Mouse (Mus musculus) activated CD4-positive, CD25-positive, alpha-beta regulatory T cell, adult 4 months (primary cell): Measurements from ENCODE around the gene Ndufa13. TPM values are rescaled to one million over a fixed set of nuclear protein-coding genes. Genes with fewer than 3 reads are reported as not detected.

Experiments used
- ATAC-seq: one replicate; pipeline ENCODE4 v1.8.0; 2017
- polyA plus RNA-seq, 2 experiments: library from polyadenylated mRNA; unstranded; fragments of 100-300 nt; shearing (Covaris generic); gene quantifications; one replicate each; pipeline ENCODE4 v1.2.1; 2017

The Ndufa13 gene
- polyA plus RNA-seq, 2 experiments from 2014 or later, result 231 to 276 TPM

DNA sequence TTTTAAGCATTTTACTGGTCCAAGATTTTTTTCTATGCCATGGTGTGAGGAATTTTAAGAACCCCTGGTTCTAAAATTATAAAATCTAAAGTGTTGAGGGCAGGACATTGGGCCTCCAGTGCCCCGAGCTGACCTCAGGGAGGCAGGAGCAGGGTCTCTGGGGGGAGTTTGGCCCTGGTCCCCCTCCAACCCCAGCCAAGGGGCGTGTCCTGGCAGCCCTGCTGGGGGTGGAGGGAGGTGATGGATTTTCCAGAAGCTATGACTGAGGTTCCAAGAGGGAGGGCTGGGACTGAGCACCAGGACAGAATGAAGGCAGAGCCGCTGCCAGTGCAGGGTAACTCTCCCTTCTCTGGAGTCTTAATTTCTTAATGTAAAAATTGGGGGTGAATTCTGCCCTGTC, 24.4 kb downstream of the Ndufa13 start:
- no peak for ATAC-seq

DNA sequence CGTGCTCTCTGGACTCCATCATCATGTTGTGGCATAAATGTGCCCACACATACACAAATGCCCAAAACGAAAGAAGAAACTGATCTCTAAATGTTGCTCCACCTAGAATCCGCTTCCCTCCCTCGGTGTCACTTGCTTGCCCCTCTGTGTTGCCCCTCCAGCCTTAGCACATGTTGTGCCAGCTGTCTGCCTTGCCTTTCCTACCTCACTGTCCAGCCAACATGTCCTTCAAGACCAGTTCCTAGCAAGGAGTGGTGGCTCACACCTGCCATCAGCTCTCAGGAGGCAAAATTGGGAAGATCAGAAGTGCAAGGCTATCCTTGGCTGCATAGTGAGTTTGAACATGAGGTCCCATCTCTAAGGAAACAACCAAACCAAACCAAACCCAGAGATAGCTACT, 25.0 kb downstream of the Ndufa13 start:
- ATAC-seq, result no peak

DNA sequence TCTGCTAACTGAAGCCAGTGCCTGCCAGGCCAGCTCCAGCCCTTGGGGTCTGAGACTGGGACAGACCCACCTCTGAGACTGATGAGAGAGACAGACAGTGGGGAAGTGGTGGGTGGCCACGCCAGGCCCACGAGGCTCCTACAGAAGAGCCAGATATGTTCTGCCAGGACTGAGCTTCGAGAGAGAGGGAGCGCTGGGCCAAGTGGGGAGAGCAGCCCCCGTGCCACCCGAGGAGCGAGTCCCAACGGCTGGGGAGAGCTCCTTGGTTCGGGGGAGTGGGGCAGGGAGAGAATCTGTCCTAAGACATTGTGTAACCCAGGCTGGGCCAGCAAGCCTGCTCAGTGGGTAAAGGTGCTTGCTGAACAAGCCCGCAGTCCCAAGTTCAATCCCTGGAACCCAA, 25.4 kb downstream of the Ndufa13 start:
- no peak for ATAC-seq

DNA sequence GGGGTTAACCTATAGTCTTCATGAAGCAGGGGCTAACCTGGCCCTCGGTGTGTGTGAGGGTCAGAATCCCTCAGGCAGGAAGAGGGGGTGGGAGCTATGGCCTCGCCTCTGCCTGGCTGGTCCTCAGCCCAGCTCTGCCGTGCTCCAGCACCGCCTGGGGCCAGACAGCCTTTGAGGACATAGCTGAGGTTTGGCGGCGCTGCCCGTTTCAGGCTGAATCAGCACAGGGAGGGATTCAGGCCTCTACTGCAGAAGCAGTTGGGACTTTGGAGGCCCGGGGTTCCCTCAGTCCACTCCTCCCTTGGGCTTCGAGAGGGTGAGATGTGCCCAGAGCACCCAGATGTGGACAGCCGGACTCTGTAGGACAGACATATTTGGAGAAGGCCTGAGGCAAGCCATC, 26.3 kb downstream of the Ndufa13 start:
- no peak for ATAC-seq

DNA sequence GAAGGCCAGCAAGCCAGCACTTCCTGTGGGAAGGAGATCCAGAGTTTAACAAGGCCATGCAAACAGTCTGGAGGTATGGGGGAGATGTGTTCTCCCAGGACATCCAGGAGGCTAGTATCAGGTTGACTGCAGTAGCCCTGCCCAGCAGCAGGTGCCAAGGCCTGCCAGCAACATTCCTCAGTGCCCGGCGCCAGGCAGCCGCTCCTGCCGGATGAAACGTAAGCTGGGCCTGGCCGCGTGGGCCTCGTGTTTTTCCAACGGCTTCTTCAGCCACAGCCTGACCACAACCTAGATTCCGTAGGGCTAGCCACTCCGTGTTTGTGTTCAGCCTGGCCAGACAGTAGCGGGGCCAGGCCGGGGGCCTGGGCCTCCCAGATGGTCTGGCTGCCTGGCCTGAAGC, 27.7 kb downstream of the Ndufa13 start:
- ATAC-seq, result no peak

GRCm38 (mm10) chr8:69874155-69874554, 28.2 kb downstream of the Ndufa13 start:
- ATAC-seq, result no peak

DNA sequence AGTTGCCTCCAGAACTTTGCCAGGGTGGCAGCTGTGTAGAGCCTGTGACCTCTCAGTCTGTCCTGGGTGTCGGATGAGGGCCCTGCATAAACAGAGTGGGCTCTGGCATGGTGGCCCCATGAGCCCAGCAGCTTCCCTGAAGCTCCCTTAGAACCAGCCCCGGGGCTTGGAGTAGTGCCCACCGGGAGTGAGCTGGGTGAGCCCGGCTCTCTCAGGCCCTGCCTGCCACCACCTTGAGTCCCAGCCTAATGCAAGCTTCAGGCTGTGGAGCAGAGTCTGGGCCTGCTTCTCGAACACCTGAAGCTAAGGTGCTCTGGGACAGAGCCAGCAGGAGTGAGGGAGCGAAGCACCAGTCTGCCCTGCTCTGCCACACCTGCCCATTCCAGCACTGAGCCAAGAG, 31.5 kb downstream of the Ndufa13 start:
- no peak for ATAC-seq

DNA sequence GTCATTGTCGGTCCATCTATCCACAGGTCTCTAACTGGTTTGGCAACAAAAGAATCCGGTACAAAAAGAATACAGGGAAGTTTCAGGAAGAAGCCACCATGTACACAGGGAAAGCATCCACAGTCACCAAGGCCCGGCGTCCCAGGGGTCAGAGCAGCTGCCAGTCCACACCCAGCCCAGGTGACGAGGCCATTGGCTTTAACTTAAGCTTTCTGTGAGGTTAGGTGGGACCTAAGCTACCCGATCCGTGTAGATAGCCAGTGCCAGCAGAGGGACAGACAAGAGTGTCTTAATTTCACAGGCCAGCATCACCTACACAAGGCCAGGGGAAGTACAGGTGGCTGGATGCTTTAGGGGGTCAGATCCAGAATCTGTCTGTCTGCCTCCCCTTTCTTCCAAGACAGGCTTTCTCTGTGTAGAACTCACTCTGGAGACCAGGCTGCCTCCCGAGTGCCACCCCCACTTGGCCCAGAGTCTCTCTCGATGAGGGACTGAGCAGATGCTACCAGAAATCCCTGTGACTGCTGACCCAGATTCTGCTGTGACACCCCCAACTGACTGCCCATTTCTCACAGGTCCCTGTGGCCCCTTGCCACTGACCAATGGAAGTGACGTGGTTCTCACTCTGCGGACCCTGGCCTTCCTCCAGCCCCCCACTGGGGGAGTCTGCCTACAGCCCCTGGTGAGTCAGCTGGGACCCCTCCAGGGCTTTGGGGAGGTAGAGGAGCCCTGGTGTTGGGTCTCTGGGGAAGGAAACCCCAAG, 32.2 kb downstream of the Ndufa13 start:
- ATAC-seq, result no peak

GRCm38 (mm10) chr8:69867696-69868326, 34.5 kb downstream of the Ndufa13 start:
- ATAC-seq, result no peak

DNA sequence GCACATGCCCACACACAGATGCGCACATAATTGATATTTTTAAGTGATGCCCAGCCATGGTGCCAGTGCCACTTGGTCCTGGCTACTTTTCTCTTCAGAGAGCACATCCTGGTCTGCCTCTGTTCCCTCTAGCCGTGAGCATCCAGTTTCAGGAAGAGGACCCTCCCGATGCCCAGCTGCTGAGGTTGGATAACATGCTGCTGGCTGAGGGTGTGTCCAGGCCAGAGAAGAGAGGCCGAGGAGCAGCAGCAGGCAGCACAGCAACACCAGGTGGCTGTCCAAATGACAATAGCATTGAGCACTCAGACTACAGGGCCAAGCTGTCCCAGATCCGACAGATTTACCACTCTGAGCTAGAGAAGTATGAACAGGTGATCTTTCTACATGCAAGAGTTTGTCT, 38.2 kb downstream of the Ndufa13 start:
- no peak for ATAC-seq

- no peak for ATAC-seq
Observed at GRCm38 (mm10) chr8:69863387-69864020, 38.9 kb downstream of the Ndufa13 start.

GRCm38 (mm10) chr8:69861251-69861650, 41.1 kb downstream of the Ndufa13 start:
- ATAC-seq, result no peak

- no peak for ATAC-seq
Observed at GRCm38 (mm10) chr8:69860807-69861206, 41.6 kb downstream of the Ndufa13 start.

GRCm38 (mm10) chr8:69853869-69854268, 48.5 kb downstream of the Ndufa13 start:
- ATAC-seq, result no peak

DNA sequence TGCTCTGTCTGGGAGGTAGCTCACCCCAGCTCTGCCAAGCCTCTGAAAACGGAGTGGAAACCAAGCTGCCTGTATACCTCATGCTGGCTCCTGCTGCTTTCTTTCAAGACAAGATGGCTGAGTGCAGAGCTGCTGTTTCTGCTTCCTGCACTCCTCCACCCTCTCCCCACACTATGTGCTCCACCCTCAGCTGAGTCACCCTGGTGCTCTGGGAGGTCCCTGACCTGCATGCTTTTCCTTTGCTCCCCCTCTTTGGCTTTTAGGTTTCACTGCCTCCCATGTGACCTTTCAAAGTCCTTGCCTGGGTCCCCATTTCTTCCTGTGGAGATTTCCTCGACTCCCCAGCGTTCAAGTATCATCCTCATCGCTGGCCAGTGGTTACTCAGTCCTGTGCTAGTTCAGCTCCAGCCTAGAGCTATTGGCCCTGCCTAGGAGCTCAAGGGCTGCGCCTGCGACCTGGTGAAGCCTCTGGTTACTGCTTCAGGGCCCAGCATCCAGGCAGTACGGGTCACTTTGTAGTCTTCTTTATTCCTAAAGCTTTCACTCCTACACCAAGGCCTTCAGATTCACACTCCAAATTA, 51.3 kb downstream of the Ndufa13 start:
- no peak for ATAC-seq

DNA sequence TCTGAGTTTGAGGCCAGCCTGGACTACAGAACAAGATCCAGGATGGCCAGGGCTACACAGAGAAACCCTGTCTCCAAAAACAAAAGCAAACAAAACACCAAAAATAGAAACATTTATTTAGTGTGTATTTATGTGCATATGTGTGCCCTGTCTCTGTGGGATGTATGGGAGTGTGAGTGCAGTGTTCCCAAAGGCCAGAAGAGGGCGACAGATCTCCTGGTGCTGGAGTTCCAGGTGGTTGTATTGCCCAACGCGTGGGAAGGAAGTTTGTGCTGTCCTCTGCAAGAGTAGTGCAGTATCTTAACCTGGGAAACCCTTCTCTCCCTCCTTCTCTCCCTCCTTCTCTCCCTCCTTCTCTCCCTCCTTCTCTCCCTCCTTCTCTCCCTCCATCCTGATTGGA, 52.5 kb downstream of the Ndufa13 start:
- no peak for ATAC-seq

DNA sequence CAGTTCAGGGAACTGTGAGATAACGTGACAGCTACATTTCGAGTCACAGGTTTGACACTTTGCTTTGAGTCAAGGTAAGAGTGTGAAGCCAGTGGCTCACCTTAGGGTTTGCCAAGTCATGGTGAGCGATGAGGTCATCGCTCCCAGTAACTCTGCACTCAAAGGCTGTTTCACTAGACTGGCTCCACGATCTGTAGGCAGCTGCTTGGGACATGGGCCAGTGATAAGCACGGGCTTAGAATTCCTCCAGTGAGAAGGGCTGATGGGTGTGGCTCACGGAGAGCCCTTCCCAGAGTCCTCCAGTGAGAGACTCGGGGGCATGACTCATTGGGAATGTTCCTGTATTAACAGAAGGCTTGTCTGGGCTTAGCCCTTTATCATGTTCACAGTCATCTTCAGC, 53.4 kb downstream of the Ndufa13 start:
- no peak for ATAC-seq

DNA sequence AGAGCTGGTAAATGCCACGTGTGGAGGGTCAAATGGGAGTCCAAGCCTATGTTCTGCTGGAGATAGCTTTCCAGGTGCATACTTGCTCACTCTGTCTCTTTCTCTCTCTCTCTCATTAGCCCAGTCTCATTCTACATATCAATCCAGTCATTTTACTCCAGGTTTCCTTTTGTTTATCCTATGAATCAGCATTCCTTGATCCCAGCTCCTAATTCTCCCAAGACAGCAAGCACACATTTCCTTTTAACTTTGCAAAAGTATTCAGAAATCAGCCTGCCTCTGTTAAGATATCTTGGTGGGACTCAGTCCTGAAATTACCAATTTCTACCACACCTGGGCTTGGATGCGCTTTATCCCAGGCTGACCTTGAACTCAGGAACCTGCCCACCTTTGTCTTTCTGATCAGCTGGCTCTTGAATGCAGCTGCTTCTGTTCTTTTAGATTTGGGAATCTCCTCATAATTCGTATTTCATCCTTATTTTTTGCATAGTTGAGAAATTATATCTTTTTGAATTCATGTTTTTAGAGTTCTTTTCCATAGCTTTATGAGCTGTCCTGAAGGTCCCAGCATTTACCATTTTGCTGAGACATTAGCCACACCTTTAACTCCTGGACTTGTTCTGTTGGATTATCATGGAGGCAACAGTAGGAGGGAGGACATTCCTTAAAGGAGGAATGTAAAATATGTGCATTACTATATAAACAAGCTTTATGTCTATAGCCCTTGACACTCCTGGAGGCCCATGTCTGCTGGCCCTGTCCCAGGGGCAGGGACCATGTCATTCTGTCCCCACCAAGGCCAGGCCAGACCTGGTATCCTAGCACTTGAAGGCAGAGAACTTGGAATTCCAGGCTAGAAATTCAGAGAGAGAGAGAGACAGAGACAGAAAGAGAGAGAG, 54.9 kb downstream of the Ndufa13 start:
- no peak for ATAC-seq
